Mouse (Mus musculus) forebrain, embryonic 14.5 days (tissue): ENCODE measurements around the gene Sox6. TPM values are rescaled to one million over a fixed set of nuclear protein-coding genes. Genes with fewer than 3 reads are reported as not detected.

Experiments used
- ATAC-seq: fragments of 200-750 bp; cut with Nextera tagmentation; 2 replicates; pipeline ENCODE4 v1.8.0; 2017; ENCODE audit warnings: mild to moderate bottlenecking, moderate library complexity
- DNase-seq: peaks from one replicate; pipeline ENCODE4 v3.0.0-alpha.2; 2015; ENCODE audit warnings: low spot score
- H3K27ac ChIP-seq: fragments of 300-500 bp; sonication (generic); 2 replicates; pipeline ENCODE4 v1.5.1; 2014; ENCODE audit warnings: low read depth, mild to moderate bottlenecking, control low read depth, low read length, moderate library complexity
- H3K27me3 ChIP-seq: fragments of 300-500 bp; sonication (generic); replicated peaks from 2 replicates; pipeline ENCODE4 v1.6.1; 2014; ENCODE audit warnings: low read length, control low read depth, mixed read lengths; ENCODE audit not compliant: control insufficient read depth, insufficient read depth
- H3K36me3 ChIP-seq: fragments of 300-500 bp; sonication (generic); 2 replicates; pipeline ENCODE4 v1.6.1; 2014; ENCODE audit warnings: low read length, control low read depth; ENCODE audit not compliant: control insufficient read depth, insufficient read depth
- H3K4me1 ChIP-seq: fragments of 300-500 bp; sonication (generic); 2 replicates; pipeline ENCODE4 v1.6.1; 2014; ENCODE audit warnings: antibody characterized with exemption, low read length, control low read depth; ENCODE audit not compliant: control insufficient read depth, insufficient read depth
- H3K4me2 ChIP-seq: fragments of 300-500 bp; sonication (generic); 2 replicates; pipeline ENCODE4 v1.6.1; 2014; ENCODE audit warnings: mild to moderate bottlenecking, control low read depth, low read length
- H3K4me3 ChIP-seq: fragments of 300-500 bp; sonication (generic); 2 replicates; pipeline ENCODE4 v1.5.1; 2014; ENCODE audit warnings: low read depth, low read length, control low read depth
- H3K9ac ChIP-seq: fragments of 300-500 bp; sonication (generic); 2 replicates; pipeline ENCODE4 v1.6.1; 2014; ENCODE audit warnings: mild to moderate bottlenecking, low read length, control low read depth, moderate library complexity
- H3K9me3 ChIP-seq: fragments of 300-500 bp; sonication (generic); replicated peaks from 2 replicates; pipeline ENCODE4 v1.6.1; 2016; ENCODE audit warnings: low read length, control low read depth, mixed read lengths; ENCODE audit not compliant: control insufficient read depth
- WGBS: fragments of 180-500 bp; shearing (Covaris S2); extraction: QIAGEN DNeasy Blood & Tissue Kit; methylation state at CpG from one replicate; pipeline ENCODE4 v1.1.7; 2014; 5-methylcytosine and 5-hydroxymethylcytosine counted together
- polyA plus RNA-seq: library from polyadenylated mRNA; unstranded; fragments of >200 nt; fragmentation: Nextera tagmentation; extraction: Ambion mirVana; gene quantifications from 2 replicates; pipeline ENCODE4 v1.2.1, GENCODE M21; 2014

Sox6 gene
- polyA plus RNA-seq, 1 experiment from 2014 or later: 78.4 TPM

- Histone ChIP-seq H3K36me3 (peaks cover 13% of the 10 kb centered on the region), H3K9me3 (no peaks in the 10 kb centered on the region), H3K27ac (no peak overlapping the region), H3K4me3 (no peak overlapping the region), H3K27me3 (no peaks in the 10 kb centered on the region), H3K4me1 (no peaks in the 10 kb centered on the region), H3K9ac (no peak overlapping the region), H3K4me2 (no peak overlapping the region)
- WGBS: 95% methylated on average over 3 of the region's 3 CpGs
- DNase-seq (no peak), ATAC-seq (no peak)
These were observed 565.7 kb downstream of the Sox6 start for GRCm38 (mm10) chr7:115472850-115473249.

GRCm38 (mm10) chr7:115471521-115471920, 567.1 kb downstream of the Sox6 start:
- Histone ChIP-seq H3K9me3 (no peaks in the 10 kb centered on the region), H3K27ac (no peak overlapping the region), H3K4me2 (no peak overlapping the region), H3K36me3 (peaks cover 7% of the 10 kb centered on the region; the same call in 1 of the 2 replicates), H3K27me3 (no peaks in the 10 kb centered on the region), H3K4me3 (no peak overlapping the region), H3K4me1 (no peaks in the 10 kb centered on the region), H3K9ac (no peak overlapping the region)
- DNase-seq (no peak), ATAC-seq (no peak)
- 47% methylated on average over 3 of the region's 3 CpGs for WGBS

- H3K9me3 ChIP-seq: 0 out of 2 replicates have a peak, but pooled peaks cover 4% of the 10 kb centered on the region
- 86% methylated on average over 6 of the region's 6 CpGs for WGBS
- no peak overlapping the region for H3K9ac ChIP-seq
- H3K36me3 ChIP-seq: no peaks in the 10 kb centered on the region
- no peak overlapping the region for H3K4me3 ChIP-seq
- DNase-seq: no peak
- no peaks in the 10 kb centered on the region for H3K4me1 ChIP-seq
- H3K4me2 ChIP-seq: no peak overlapping the region
- no peaks in the 10 kb centered on the region for H3K27me3 ChIP-seq
- no peak overlapping the region for H3K27ac ChIP-seq
- ATAC-seq: no peak
These were observed 571.8 kb downstream of the Sox6 start for GRCm38 (mm10) chr7:115466811-115467210.

- H3K27ac ChIP-seq: no peak overlapping the region
- H3K4me1 ChIP-seq: no peaks in the 10 kb centered on the region
- H3K4me3 ChIP-seq: no peak overlapping the region
- H3K36me3 ChIP-seq: no peaks in the 10 kb centered on the region
- WGBS: 85% methylated on average over 2 of the region's 2 CpGs
- no peak overlapping the region for H3K9ac ChIP-seq
- H3K27me3 ChIP-seq: no peaks in the 10 kb centered on the region
- no peak overlapping the region for H3K4me2 ChIP-seq
- ATAC-seq (no peak), DNase-seq (no peak)
- H3K9me3 ChIP-seq: 0 out of 2 replicates have a peak, but pooled peaks cover 4% of the 10 kb centered on the region
These were observed 575.2 kb downstream of the Sox6 start for GRCm38 (mm10) chr7:115463367-115463766.

- H3K9ac ChIP-seq: no peak overlapping the region
- no peaks in the 10 kb centered on the region for H3K27me3 ChIP-seq
- H3K36me3 ChIP-seq: no peaks in the 10 kb centered on the region
- H3K27ac ChIP-seq: no peak overlapping the region
- ATAC-seq (no peak), DNase-seq (no peak)
- WGBS: 83% methylated on average over 4 of the region's 4 CpGs
- H3K9me3 ChIP-seq: 0 out of 2 replicates have a peak, but pooled peaks cover 4% of the 10 kb centered on the region
- no peak overlapping the region for H3K4me3 ChIP-seq
- no peak overlapping the region for H3K4me2 ChIP-seq
- no peaks in the 10 kb centered on the region for H3K4me1 ChIP-seq
These were observed 576.3 kb downstream of the Sox6 start for GRCm38 (mm10) chr7:115462276-115462675.

GRCm38 (mm10) chr7:115454988-115455387, 583.6 kb downstream of the Sox6 start:
- Histone ChIP-seq H3K4me2 (no peak overlapping the region), H3K36me3 (no peaks in the 10 kb centered on the region), H3K27ac (no peak overlapping the region), H3K4me1 (0 out of 2 replicates have a peak, but pooled peaks cover 2% of the 10 kb centered on the region), H3K9me3 (no peaks in the 10 kb centered on the region), H3K4me3 (no peak overlapping the region), H3K9ac (no peak overlapping the region), H3K27me3 (no peaks in the 10 kb centered on the region)
- no peak for DNase-seq
- ATAC-seq: no peak
- 91% methylated on average over 5 of the region's 5 CpGs for WGBS

GRCm38 (mm10) chr7:115453713-115454073, 584.9 kb downstream of the Sox6 start:
- H3K9me3 ChIP-seq: no peaks in the 10 kb centered on the region
- peak overlapping the region; percentile 26; the same call in 1 of the 2 replicates for H3K4me2 ChIP-seq
- no peak overlapping the region for H3K4me3 ChIP-seq
- H3K4me1 ChIP-seq: 0 out of 2 replicates have a peak, but pooled peaks cover 2% of the 10 kb centered on the region
- ATAC-seq (no peak), DNase-seq (no peak)
- no peaks in the 10 kb centered on the region for H3K27me3 ChIP-seq
- H3K9ac ChIP-seq: no peak overlapping the region; the same call in 1 of the 2 replicates
- H3K36me3 ChIP-seq: no peaks in the 10 kb centered on the region
- 61% methylated on average over 7 of the region's 7 CpGs for WGBS
- H3K27ac ChIP-seq: no peak overlapping the region

- no peak overlapping the region for H3K27ac ChIP-seq
- no peaks in the 10 kb centered on the region for H3K36me3 ChIP-seq
- peak overlapping the region; percentile 26 for H3K4me2 ChIP-seq
- H3K9me3 ChIP-seq: no peaks in the 10 kb centered on the region
- DNase-seq: peak; percentile 71
- no peaks in the 10 kb centered on the region for H3K27me3 ChIP-seq
- peak; percentile 58 for ATAC-seq
- no peak overlapping the region; the same call in 1 of the 2 replicates for H3K9ac ChIP-seq
- H3K4me3 ChIP-seq: no peak overlapping the region
- 25% methylated on average over 21 of the region's 21 CpGs for WGBS
- 0 out of 2 replicates have a peak, but pooled peaks cover 2% of the 10 kb centered on the region for H3K4me1 ChIP-seq
These were observed 585.4 kb downstream of the Sox6 start for GRCm38 (mm10) chr7:115453042-115453712.

- Histone ChIP-seq H3K4me1 (0 out of 2 replicates have a peak, but pooled peaks cover 2% of the 10 kb centered on the region), H3K4me3 (no peak overlapping the region), H3K27me3 (no peaks in the 10 kb centered on the region), H3K9ac (no peak overlapping the region), H3K4me2 (no peak overlapping the region), H3K27ac (no peak overlapping the region; the same call in 1 of the 2 replicates), H3K36me3 (no peaks in the 10 kb centered on the region), H3K9me3 (no peaks in the 10 kb centered on the region)
- DNase-seq (peak; percentile 54), ATAC-seq (peak; percentile 29; the same call in 1 of the 2 replicates)
- 29% methylated on average over 23 of the region's 23 CpGs for WGBS
These were observed 588.0 kb downstream of the Sox6 start for GRCm38 (mm10) chr7:115450431-115451195.
